Mouse (Mus musculus): ENCODE measurements around the gene Kcnn3.

Gene Kcnn3

GRCm38 (mm10) chr3:89607327-89607726 is 87.4 kb downstream of the Kcnn3 start:
- no peak for DNase-seq (ENCODE audit: low read depth in 1 of 2, low spot score in 2 of 2)

- DNase-seq (ENCODE audit: low read depth in 1 of 2, low spot score in 2 of 2), result no peak
Measured at GRCm38 (mm10) chr3:89612048-89612447, 92.1 kb downstream of the Kcnn3 start.

DNA sequence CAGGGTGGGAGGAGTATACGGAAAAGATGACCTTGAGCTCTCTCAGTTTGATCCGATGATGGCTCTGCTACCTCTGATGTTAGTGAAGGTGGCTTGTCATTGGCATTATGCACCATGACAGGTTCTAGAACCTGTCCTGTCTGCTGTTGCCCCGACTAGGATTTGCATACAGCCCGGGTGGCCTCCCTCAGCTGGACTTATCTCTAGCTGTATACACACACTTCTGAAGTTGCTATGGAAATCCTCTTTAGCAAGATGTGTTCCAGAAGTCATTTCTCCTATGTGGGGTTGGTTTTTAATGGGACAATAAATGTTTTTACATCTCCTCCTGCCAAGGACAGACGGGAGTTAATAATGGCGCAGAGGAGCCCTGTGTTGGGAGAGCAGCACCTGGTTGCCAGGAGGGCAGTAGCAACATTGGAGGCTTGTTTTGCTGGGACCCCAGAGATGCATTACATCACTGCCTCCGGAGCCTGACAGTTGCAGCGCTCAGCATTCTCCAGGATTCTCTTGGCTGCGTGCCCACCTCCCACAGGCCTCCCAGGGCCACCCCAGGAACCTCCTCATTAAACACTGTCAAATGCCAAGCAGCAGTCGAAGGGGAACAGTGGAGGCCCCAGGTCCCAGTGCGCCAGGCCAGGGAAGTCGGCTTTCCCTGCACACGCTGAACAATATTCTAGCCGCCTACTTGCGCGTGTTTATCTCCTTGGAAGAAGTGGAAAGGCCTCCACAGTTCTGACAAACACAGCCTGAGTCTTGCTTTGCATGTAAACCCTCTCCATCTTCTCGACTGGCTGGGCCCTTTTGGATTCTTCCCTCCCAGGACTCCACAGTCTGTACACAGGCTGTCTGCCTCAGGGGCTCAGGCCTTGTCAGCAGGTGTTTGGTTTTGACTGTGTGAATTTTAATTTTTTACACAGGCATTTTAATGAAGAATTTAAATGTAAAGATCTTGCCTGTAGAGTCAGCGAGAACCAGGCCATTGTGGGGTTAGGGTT is 93.9 kb downstream of the Kcnn3 start:
- no peak for DNase-seq (ENCODE audit: low read depth in 1 of 2, low spot score in 2 of 2)

- DNase-seq (ENCODE audit: low read depth in 1 of 2, low spot score in 2 of 2), result no peak
Measured at GRCm38 (mm10) chr3:89616861-89617260, 96.9 kb downstream of the Kcnn3 start.

- no peak for DNase-seq (ENCODE audit: low read depth in 1 of 2, low spot score in 2 of 2)
Measured at GRCm38 (mm10) chr3:89617360-89617759, 97.4 kb downstream of the Kcnn3 start.

DNA sequence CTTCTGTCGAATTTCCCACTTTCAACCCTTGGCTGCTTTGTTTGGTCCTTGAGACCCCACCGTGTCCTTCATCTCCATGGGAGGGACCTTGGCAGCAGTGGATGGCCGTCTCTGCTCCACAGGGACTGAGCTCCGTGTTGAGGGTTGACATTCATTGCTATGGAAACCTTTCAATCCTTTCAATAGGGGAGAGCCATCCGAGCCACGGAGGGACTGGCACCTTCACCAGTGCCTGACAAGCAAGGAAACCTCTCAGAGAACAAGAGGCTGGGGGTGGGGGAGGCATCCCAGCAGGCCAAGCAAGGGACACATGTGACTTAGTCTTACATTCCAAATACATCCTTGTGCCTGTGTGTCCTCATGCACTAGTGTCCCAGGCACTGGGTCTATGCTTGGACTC is 102.9 kb downstream of the Kcnn3 start:
- DNase-seq (ENCODE audit: low read depth in 1 of 2, low spot score in 2 of 2), result no peak

- no peak for DNase-seq (ENCODE audit: low read depth in 1 of 2, low spot score in 2 of 2)
Measured at GRCm38 (mm10) chr3:89623531-89623930, 103.6 kb downstream of the Kcnn3 start.

GRCm38 (mm10) chr3:89624001-89624400 is 104.0 kb downstream of the Kcnn3 start:
- no peak for DNase-seq (ENCODE audit: low read depth in 1 of 2, low spot score in 2 of 2)

GRCm38 (mm10) chr3:89624814-89625445 is 105.0 kb downstream of the Kcnn3 start:
- DNase-seq (ENCODE audit: low read depth in 1 of 2, low spot score in 2 of 2), result no peak

GRCm38 (mm10) chr3:89626556-89626955 is 106.6 kb downstream of the Kcnn3 start:
- no peak for DNase-seq (ENCODE audit: low read depth in 1 of 2, low spot score in 2 of 2)

DNA sequence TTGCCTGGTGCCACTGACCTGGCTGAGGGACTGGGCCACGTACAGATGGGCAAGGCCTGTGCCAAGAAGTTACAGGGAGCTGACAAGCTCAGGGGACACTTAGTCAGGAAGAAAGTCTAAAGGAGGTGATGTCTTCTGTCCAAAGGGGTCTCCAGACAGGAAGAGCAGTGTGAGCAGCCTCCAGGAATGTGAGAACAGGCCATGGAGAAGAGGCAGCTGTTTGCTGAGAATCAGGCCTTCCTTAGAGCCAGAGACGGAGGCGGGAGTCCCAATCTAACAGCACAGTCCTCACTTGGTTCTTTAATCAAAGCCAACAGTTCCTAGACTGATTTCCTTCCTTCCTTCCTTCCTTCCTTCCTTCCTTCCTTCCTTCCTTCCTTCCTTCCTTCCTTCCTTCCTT is 109.8 kb downstream of the Kcnn3 start:
- no peak for DNase-seq (ENCODE audit: low read depth in 1 of 2, low spot score in 2 of 2)

GRCm38 (mm10) chr3:89631750-89632149 is 111.8 kb downstream of the Kcnn3 start:
- no peak for DNase-seq (ENCODE audit: low read depth in 1 of 2, low spot score in 2 of 2)

- no peak for DNase-seq (ENCODE audit: low read depth in 1 of 2, low spot score in 2 of 2)
Measured at GRCm38 (mm10) chr3:89633531-89633930, 113.6 kb downstream of the Kcnn3 start.

DNA sequence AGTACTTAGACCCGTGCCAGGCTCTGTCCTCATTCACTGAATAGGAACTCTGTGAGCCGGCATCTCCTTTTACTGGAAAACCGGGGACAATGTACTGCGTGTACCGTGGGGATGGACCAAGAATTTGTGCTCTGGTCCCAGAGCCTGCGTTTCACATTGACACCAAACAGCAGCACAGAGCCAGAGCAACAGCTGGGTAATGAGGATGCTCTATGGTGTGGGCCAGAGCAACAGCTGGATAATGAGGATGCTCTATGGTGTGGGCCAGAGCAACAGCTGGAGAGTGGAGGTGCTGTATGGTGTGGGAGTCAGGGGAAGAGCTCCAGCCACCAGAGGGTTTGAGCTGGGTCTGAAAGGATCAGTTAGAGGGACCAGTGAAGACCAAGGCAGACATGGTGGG is 114.0 kb downstream of the Kcnn3 start:
- no peak for DNase-seq (ENCODE audit: low read depth in 1 of 2, low spot score in 2 of 2)

DNA sequence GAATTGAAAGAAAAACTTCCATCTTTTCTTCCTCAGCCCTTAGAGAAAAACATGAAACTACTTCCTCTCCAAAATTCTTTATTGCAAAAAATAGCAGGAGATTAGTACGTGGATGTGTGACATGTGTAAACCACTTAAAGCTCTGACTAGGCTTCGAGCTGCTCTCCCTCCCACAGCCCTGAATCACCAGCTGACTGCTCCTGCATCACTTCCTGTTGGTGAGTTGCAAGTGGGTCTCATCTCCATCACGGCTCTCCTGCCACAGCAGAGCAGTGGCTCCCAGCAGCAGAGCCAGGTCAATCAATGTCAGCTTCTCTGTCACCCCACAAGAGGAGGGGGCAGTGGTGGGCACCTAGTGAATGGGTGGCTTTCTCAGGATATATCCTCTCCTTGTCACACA is 120.8 kb downstream of the Kcnn3 start:
- no peak for DNase-seq (ENCODE audit: low read depth in 1 of 2, low spot score in 2 of 2)

- DNase-seq (ENCODE audit: low read depth in 1 of 2, low spot score in 2 of 2), result no peak
Measured at GRCm38 (mm10) chr3:89643391-89643790, 123.4 kb downstream of the Kcnn3 start.

DNA sequence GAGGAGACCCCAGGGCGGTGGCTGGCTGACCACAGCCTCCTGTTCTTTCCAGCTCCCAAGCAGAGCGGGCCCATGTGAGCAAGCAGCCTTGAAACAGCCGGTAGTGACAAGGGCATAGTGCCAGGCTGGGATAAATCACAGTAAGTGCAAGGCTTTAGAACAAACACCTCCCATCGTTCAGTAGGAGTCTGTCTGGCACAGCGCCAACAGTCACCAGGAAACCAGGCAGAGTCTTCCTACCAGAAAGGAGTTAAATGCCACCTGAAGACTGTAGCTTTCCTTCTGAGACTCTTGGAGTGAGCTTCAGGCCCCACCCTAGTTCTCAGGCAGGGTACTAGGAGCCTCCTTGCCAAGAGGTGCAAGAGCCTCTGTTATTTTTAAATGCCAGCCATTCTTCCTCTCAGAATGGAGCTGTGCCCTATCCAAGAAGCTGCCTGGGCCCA is 126.9 kb downstream of the Kcnn3 start:
- no peak for DNase-seq (ENCODE audit: low read depth in 1 of 2, low spot score in 2 of 2)

GRCm38 (mm10) chr3:89647268-89647874 is 127.4 kb downstream of the Kcnn3 start:
- no peak for DNase-seq (ENCODE audit: low read depth in 1 of 2, low spot score in 2 of 2)

GRCm38 (mm10) chr3:89649890-89650289 is 129.9 kb downstream of the Kcnn3 start:
- no peak for DNase-seq (ENCODE audit: low read depth in 1 of 2, low spot score in 2 of 2)

GRCm38 (mm10) chr3:89653231-89653954 is 133.4 kb downstream of the Kcnn3 start:
- DNase-seq (ENCODE audit: low read depth in 1 of 2, low spot score in 2 of 2), result no peak

DNA sequence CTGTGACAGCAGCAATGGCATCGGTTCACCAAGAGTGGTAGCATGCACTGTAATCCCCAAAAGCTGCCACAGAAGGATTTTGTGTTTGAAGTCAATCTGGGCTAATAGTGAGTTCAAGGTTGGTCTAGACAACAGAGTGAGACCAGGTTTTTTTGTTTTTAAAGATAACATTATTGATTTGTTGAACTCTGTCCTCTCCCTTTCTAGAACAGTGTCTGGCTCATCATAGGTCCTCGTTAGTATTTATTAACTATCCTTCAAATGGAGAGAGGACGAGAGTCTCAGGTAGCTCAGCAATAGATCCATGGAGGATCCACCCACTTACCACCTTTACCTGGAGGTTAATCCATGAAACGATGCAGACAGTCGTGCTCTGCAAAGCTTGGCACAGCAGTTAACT is 137.1 kb downstream of the Kcnn3 start:
- DNase-seq (ENCODE audit: low read depth in 1 of 2, low spot score in 2 of 2), result no peak

All from monocyte, adult 2 months (primary cell).